ENCODE assay signal across 11 mouse cellular contexts in genomic region chr8:69915748-69916147, GRCm38 (mm10). TPM values are rescaled to one million over a fixed set of nuclear protein-coding genes. Genes with fewer than 3 reads are reported as not detected.
DNase-seq lines count a peak whose midpoint lies in the region; ATAC-seq and TF ChIP-seq lines count a peak whose summit lies in the region.
"Had no signal": no experiment of that assay in that cellular context is flagged by ENCODE, and none has a peak within 500 bp of the region (broad histone marks: within the 10 kb centered on the region; RNA-seq: fewer than 3 reads in every experiment).

No protein-coding gene starts in this region.

- peak; percentile 78 for DNase-seq in kidney, postnatal 0 days (ENCODE audit: low spot score)
- DNase-seq in ZHBTc4 (ENCODE audit: low read depth, low spot score), result peak; percentile 70
- DNase-seq in left cerebral cortex, postnatal 4 days, result peak; percentile 46
- no peak for DNase-seq in urinary bladder, postnatal 4 days (ENCODE audit: low spot score in 2 of 2)
- no peak for DNase-seq in cerebellum, adult 2 months
- DNase-seq: cerebellum, postnatal 14 days had no signal

- TF ChIP-seq POLR2A in ES-Bruce4 (IDR thresholded peaks at IDR 0.05; ENCODE audit: insufficient read depth, low read length), result no peak
- no peak for TF ChIP-seq POLR2A in cerebellum, adult 2 months (IDR thresholded peaks at IDR 0.05; ENCODE audit: borderline replicate concordance, insufficient read depth, low read length)

- H3K36me3 ChIP-seq in kidney, postnatal 0 days (ENCODE audit: insufficient read depth, low read length), result peaks cover 63% of the 10 kb centered on the region
- peaks cover 74% of the 10 kb centered on the region for H3K36me3 ChIP-seq in kidney, embryonic 14.5 days (ENCODE audit: control insufficient read depth, insufficient read depth, low read length)
- peaks cover 69% of the 10 kb centered on the region for H3K36me3 ChIP-seq in ES-Bruce4 (ENCODE audit: control insufficient read depth, insufficient read depth, low read length, poor library complexity, severe bottlenecking)

- intact Hi-C loops in left cerebral cortex, postnatal 4 days (cut with DNase I), result loop anchor here (10.0 kb wide), 3 partner anchors 119 to 319 kb away; partner anchors contain the start of genes Armc6 and Sugp2

- ATAC-seq in kidney, postnatal 0 days (replicated peaks; ENCODE audit: low FRiP score, low read depth), result no peak
- ATAC-seq in kidney, embryonic 14.5 days (ENCODE audit: low FRiP score, low TSS enrichment), result no peak

- H3K4me2 ChIP-seq in kidney, postnatal 0 days (ENCODE audit: low read length), result no peak overlapping the region
- H3K4me2 ChIP-seq in kidney, embryonic 14.5 days (replicated peaks; ENCODE audit: low read depth, low read length), result no peak overlapping the region

- H3K27ac ChIP-seq in kidney, postnatal 0 days, result no peak overlapping the region
- H3K27ac ChIP-seq in kidney, embryonic 14.5 days (ENCODE audit: low read depth, low read length), result no peak overlapping the region
- H3K27ac ChIP-seq in ES-Bruce4 (ENCODE audit: insufficient read depth, low read length), result no peak overlapping the region
- H3K27ac ChIP-seq in cerebellum, adult 2 months (ENCODE audit: insufficient read depth, low read length), result no peak overlapping the region

- TF ChIP-seq CTCF in kidney, postnatal 0 days (IDR thresholded peaks at IDR 0.05; ENCODE audit: low read depth), result peak; percentile 60
- TF ChIP-seq CTCF in ES-Bruce4 (IDR thresholded peaks at IDR 0.05; ENCODE audit: low read depth, low read length), result peak; percentile 16
- TF ChIP-seq CTCF in cerebellum, adult 2 months (IDR thresholded peaks at IDR 0.05; ENCODE audit: borderline replicate concordance, insufficient read depth, low read depth, low read length), result no peak

- H3K4me1 ChIP-seq in kidney, postnatal 0 days (replicated peaks; ENCODE audit: insufficient read depth, low read length), result peaks cover 5% of the 10 kb centered on the region; the same call in 1 of the 2 replicates
- H3K4me1 ChIP-seq in kidney, embryonic 14.5 days (ENCODE audit: control insufficient read depth, insufficient read depth, low read length), result peaks cover 4% of the 10 kb centered on the region; the same call in 1 of the 2 replicates
- H3K4me1 ChIP-seq in ES-Bruce4 (ENCODE audit: control insufficient read depth, insufficient read depth, low read length), result no peaks in the 10 kb centered on the region
- H3K4me1 ChIP-seq in cerebellum, adult 2 months (ENCODE audit: control insufficient read depth, insufficient read depth, low read length), result no peaks in the 10 kb centered on the region; the same call in 1 of the 2 replicates

- no peaks in the 10 kb centered on the region for H3K27me3 ChIP-seq in kidney, postnatal 0 days (ENCODE audit: insufficient read depth, low read length)
- H3K27me3 ChIP-seq in kidney, embryonic 14.5 days (ENCODE audit: control insufficient read depth, insufficient read depth, low read length), result no peaks in the 10 kb centered on the region
- no peaks in the 10 kb centered on the region for H3K27me3 ChIP-seq in ES-Bruce4 (ENCODE audit: control insufficient read depth, insufficient read depth, low read length, poor library complexity, severe bottlenecking)
- H3K27me3 ChIP-seq in cerebellum, adult 2 months (ENCODE audit: control insufficient read depth, insufficient read depth, low read length), result no peaks in the 10 kb centered on the region

- no peak for TF ChIP-seq EP300 in ES-Bruce4 (IDR thresholded peaks at IDR 0.05; ENCODE audit: insufficient read depth, low read depth, low read length)

- no peak overlapping the region for H3K9ac ChIP-seq in kidney, postnatal 0 days (ENCODE audit: low read depth, low read length)
- no peak overlapping the region for H3K9ac ChIP-seq in kidney, embryonic 14.5 days (ENCODE audit: low read depth, low read length)
- H3K9ac ChIP-seq in ES-Bruce4 (ENCODE audit: low read depth, poor library complexity, severe bottlenecking), result no peak overlapping the region

- 61% methylated on average over 5 of the region's 5 CpGs for WGBS in kidney, postnatal 0 days
- 65% methylated on average over 5 of the region's 5 CpGs for WGBS in kidney, embryonic 14.5 days
- 25% methylated on average over 5 of the region's 5 CpGs for WGBS in cerebellum, adult 2 months

- no peaks in the 10 kb centered on the region for H3K9me3 ChIP-seq in kidney, postnatal 0 days (replicated peaks; ENCODE audit: low read length)
- H3K9me3 ChIP-seq in kidney, embryonic 14.5 days (ENCODE audit: control insufficient read depth, low read length), result no peaks in the 10 kb centered on the region
- no peaks in the 10 kb centered on the region for H3K9me3 ChIP-seq in ES-Bruce4 (replicated peaks; ENCODE audit: control insufficient read depth, insufficient read depth, low read length, poor library complexity, severe bottlenecking)

- H3K4me3 ChIP-seq in kidney, postnatal 0 days (replicated peaks; ENCODE audit: low read depth, low read length), result no peak overlapping the region
- H3K4me3 ChIP-seq in kidney, embryonic 14.5 days (ENCODE audit: low read length), result no peak overlapping the region
- H3K4me3 ChIP-seq in ES-Bruce4 (ENCODE audit: low read depth, low read length), result no peak overlapping the region
- no peak overlapping the region for H3K4me3 ChIP-seq in cerebellum, adult 2 months (replicated peaks; ENCODE audit: insufficient read depth, low read depth, low read length)

RNA-seq across cellular contexts. Expression of gene Yjefn3, which starts 13.2 kb away (rescaled TPM):
- polyA plus RNA-seq in kidney, postnatal 0 days (2015; fragmentation: Nextera tagmentation; extraction: Ambion mirVana), result 4.8 and 5.2 TPM in 2 replicates
- polyA plus RNA-seq in kidney, embryonic 14.5 days (2014; fragmentation: Nextera tagmentation; extraction: Ambion mirVana), result 1.7 and 3.3 TPM in 2 replicates
- 3.4 and 4.2 TPM in 2 replicates for polyA plus RNA-seq in ES-Bruce4 (2011; ENCODE audit: insufficient read depth, insufficient read length, low read depth, missing spikeins)
- 10 to 100 TPM in 1 of 2 experiments, 1 to 10 TPM in 1; 9.5 to 10.4 TPM for total RNA-seq in left cerebral cortex, postnatal 4 days (2021)
- polyA plus RNA-seq in cerebellum, adult 2 months (2012; rRNA removed), result 15.4 and 16.8 TPM in 2 replicates
- total RNA-seq: neutrophil, adult 5-6 weeks had no signal

RNA-seq across cellular contexts. Expression of gene Ndufa13, which starts 13.4 kb away (rescaled TPM):
- polyA plus RNA-seq in kidney, postnatal 0 days (2015; fragmentation: Nextera tagmentation; extraction: Ambion mirVana), result 288 and 310 TPM in 2 replicates
- polyA plus RNA-seq in kidney, embryonic 14.5 days (2014; fragmentation: Nextera tagmentation; extraction: Ambion mirVana), result 192 and 272 TPM in 2 replicates
- polyA plus RNA-seq in ES-Bruce4 (2011; ENCODE audit: insufficient read depth, insufficient read length, low read depth, missing spikeins), result 70.5 and 70.8 TPM in 2 replicates
- 10 to 100 TPM; 79.0 to 86.6 TPM for total RNA-seq in left cerebral cortex, postnatal 4 days (2021)
- 221 and 239 TPM in 2 replicates for polyA plus RNA-seq in cerebellum, adult 2 months (2012; rRNA removed)

RNA-seq across cellular contexts. Expression of gene Tssk6, which starts 13.8 kb away (rescaled TPM):
- polyA plus RNA-seq in kidney, postnatal 0 days (2015; fragmentation: Nextera tagmentation; extraction: Ambion mirVana), result 3.8 and 4.0 TPM in 2 replicates
- 2.7 and 5.1 TPM in 2 replicates for polyA plus RNA-seq in kidney, embryonic 14.5 days (2014; fragmentation: Nextera tagmentation; extraction: Ambion mirVana)
- not detected in 2 replicates for polyA plus RNA-seq in ES-Bruce4 (2011; ENCODE audit: insufficient read depth, insufficient read length, low read depth, missing spikeins)
- not detected for total RNA-seq in left cerebral cortex, postnatal 4 days (2021)
- 0.22 and 0.29 TPM in 2 replicates for polyA plus RNA-seq in cerebellum, adult 2 months (2012; rRNA removed)
- total RNA-seq: gastrocnemius, adult 8-10 months had no signal

RNA-seq across cellular contexts. Expression of gene Cilp2, which starts 28.3 kb away (rescaled TPM):
- polyA plus RNA-seq in kidney, postnatal 0 days (2015; fragmentation: Nextera tagmentation; extraction: Ambion mirVana), result 0.69 and 0.75 TPM in 2 replicates
- polyA plus RNA-seq in kidney, embryonic 14.5 days (2014; fragmentation: Nextera tagmentation; extraction: Ambion mirVana), result 0.58 and 0.77 TPM in 2 replicates
- 0.96 and 1.2 TPM in 2 replicates for polyA plus RNA-seq in ES-Bruce4 (2011; ENCODE audit: insufficient read depth, insufficient read length, low read depth, missing spikeins)
- total RNA-seq in left cerebral cortex, postnatal 4 days (2021), result 1 to 10 TPM; 4.5 to 4.7 TPM
- 0.18 and 0.41 TPM in 2 replicates for polyA plus RNA-seq in cerebellum, adult 2 months (2012; rRNA removed)
- total RNA-seq: neutrophil, adult 5-6 weeks had no signal
- polyA plus RNA-seq: liver, embryonic 16.5 days had no signal

Comparison
In these comparisons a context has a peak if more than half of its experiments do, and no peak if none do; other contexts are left out.
1. DNase-seq: peak in kidney, postnatal 0 days (single experiment), ZHBTc4 (single experiment) and left cerebral cortex, postnatal 4 days (single experiment); none in urinary bladder, postnatal 4 days (0 of 2) and cerebellum, adult 2 months (0 of 2).